Mouse (Mus musculus) heart, postnatal 25 days (tissue): ENCODE measurements around the gene Mt3. TPM values are rescaled to one million over a fixed set of nuclear protein-coding genes. Genes with fewer than 3 reads are reported as not detected.
A peak's percentile ranks its signal among the peaks of the same experiment; 100 is the strongest.
"Not testable (repeated sequence)": the region's sequence is repeated elsewhere in the genome, so short reads cannot be mapped to it uniquely, and the experiment has no call there.

Experiments
- DNase-seq: peaks from one replicate; pipeline ENCODE4 v3.0.0; 2022; ENCODE audit warnings: low spot score
- intact Hi-C: fragments of 180-260 bp; cut with DNase I; formaldehyde crosslinking; loops from one replicate; pipeline ENCODE4 v1.15.1; 2025
- total RNA-seq, 2 experiments: library from RNA; stranded (reverse); gene quantifications; 2 replicates each; pipeline ENCODE4 v1.2.3; 2021

Mt3 gene
- total RNA-seq, 2 experiments from 2014 or later, result 3.2 to 5.6 TPM

DNA sequence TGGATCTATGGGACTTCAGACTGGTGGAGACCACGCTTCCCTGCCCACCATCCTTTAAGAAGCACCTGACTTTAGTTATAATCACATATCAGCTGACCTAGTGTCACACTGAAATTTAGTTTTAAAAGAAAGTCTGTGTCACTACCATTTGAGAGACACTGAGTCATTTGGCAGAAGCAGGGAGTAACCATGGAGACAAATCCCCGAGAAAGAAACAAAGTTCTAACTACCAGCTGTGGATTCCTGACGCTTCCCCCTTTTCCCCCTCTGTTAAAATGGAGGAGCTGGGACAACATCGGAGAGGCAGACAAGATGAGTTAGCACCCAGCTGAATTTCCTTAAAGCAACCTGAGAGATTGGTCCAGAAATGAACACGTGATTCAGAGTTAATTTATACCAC lies 4.2 kb upstream of the Mt3 start:
- DNase-seq, result no peak
- intact Hi-C loops, result no loop called here

DNA sequence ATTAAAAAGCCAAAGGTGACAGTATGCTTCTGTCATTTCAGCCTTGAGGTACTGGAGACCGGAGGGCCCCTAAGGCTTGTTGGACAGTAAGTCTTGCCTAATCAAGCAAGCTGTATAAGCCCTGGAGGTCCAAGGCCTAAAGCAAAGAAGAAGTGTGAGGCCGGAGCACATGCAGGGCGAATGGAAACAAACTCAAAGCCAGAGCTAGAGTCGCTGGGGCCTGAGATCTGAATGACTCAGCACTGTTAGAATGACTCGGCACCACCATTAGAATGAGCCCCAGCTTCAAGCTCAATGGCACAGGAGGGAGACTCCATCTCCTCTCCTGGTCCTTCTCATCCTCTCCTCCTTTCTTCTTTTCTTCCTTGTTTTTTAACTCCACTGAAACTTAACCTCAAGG lies 1.5 kb upstream of the Mt3 start:
- intact Hi-C loops, result loop anchor here (5.0 kb wide), 1 partner anchor 49 kb away; no protein-coding TSS in a partner anchor
- DNase-seq, result no peak

DNA sequence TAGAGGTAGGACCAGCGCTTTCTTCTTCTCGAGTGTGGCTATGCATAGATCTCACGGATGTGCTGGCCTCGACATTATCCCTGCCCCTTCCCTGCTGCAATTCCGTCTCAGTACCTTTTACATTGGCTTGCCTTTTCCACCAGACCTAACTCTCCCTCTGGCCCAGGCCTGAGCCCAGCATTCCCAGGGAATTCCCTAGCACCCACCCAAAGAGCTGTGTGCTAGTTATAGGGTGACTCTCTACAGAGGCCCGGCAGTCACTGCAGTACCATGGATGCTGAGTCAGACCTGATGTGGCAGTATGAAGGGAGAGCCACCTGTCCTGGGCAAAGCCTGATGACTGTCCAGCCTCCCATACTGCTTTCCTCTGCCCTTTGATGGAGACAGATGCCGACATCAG lies 1.0 kb downstream of the Mt3 start:
- DNase-seq, result no peak
- intact Hi-C loops, result loop anchor here (5.0 kb wide), 1 partner anchor 51 kb away; no protein-coding TSS in a partner anchor

DNA sequence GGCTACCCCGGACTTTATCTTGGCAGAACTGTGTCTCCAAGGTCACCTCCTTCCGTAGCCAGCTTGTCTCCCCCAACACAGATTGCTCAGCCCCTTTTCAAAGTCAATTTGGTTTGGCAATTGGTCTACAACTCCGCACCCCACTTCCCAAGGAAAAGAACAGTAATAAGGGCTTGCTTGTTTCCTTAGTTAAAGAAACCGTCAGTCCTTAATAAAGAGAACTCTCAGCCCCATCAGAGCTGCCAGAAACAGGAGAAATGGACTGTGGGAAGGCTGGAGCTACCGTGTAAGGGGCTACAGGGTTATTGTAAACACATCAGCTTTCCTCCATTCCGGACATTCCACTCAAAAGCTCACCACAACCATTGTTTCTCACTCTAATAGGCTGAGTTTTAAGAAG lies 2.1 kb downstream of the Mt3 start:
- DNase-seq, result no peak
- intact Hi-C loops, result loop anchor here (5.0 kb wide), 1 partner anchor 52 kb away; no protein-coding TSS in a partner anchor

DNA sequence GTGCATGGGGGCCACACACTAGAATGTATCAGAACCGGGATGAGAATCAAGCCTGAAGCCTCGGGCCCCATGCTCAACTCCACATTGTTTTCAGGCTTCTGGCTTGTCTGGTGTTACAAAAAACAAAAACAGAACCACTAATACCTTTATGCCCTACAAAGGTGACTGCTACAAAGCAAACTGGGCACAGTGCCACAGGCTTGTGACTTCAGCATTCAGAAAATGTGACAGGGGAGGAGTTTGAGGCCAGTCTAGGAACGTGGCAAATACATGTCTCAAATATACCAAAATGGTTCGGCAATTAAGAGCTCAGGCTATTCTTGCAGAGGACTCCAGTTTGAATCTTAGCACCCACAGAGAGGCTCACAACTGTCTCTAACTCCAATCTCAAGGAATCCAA lies 3.7 kb downstream of the Mt3 start:
- no peak for DNase-seq
- intact Hi-C loops, result no loop called here

DNA sequence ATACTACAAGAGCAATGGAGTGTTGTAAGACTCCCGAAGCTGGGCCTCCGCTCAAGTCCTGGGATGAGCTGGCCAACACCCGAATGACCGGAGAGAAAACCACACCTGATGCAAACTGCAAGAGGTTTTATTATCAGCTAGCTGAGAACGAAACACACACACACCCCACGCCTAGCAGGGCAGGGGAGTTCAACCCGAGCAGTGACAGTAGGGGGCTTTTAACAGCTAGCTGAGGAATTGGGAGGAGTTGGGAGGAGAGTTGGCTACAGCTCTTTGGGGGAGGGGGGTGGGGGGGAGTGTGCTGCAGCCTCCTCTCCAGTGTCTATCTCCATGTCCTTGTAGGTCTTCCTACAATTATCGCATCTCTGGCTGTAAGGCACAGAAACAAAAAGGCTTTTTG lies 13.4 kb downstream of the Mt3 start:
- intact Hi-C loops, result loop anchor here (2.0 kb wide), 1 partner anchor 21 kb away; no protein-coding TSS in a partner anchor
- not testable (repeated sequence) for DNase-seq

DNA sequence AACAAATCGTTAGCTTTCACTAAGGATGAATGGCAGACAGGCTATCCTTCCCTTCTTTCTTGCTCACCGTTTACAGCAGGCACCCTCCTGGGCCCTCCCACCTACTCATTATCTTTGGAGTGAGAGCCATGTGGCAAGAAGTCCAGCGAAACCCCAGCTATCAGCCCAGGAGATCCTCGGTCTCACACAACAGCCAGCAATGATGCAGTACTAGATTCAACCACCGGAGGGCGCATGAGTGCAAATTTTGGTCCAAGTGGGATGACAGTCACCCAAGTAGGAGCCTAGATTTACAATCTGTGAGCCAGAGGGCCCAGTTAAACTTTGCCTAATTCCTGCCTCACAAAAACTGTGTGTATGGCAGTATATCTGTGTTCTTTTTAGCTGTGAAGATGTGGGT lies 14.8 kb downstream of the Mt3 start:
- intact Hi-C loops, result loop anchor here (1.0 to 2.0 kb wide), 2 partner anchors 20 to 32 kb away; no protein-coding TSS in a partner anchor
- DNase-seq, result peak; percentile 59

DNA sequence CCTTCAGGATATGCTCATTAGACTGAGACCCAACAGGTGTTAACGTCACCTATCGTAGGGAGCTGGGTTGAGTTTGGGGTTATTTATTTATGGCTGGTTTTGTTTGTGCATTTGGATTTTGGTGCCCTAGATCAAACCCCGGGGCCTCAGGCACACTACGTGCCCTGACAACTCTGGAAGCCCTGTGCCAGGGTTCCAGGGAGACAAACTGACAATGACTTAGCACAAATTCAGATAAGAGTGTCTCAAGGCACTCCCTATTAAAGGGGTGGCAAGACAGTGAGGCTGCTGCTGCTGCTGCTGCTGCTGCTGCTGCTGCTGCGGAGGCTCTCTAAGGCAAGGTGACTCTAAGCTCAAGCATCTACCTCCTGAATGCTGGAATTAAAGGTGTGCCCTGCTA lies 17.1 kb downstream of the Mt3 start:
- intact Hi-C loops, result no loop called here
- DNase-seq, result no peak

DNA sequence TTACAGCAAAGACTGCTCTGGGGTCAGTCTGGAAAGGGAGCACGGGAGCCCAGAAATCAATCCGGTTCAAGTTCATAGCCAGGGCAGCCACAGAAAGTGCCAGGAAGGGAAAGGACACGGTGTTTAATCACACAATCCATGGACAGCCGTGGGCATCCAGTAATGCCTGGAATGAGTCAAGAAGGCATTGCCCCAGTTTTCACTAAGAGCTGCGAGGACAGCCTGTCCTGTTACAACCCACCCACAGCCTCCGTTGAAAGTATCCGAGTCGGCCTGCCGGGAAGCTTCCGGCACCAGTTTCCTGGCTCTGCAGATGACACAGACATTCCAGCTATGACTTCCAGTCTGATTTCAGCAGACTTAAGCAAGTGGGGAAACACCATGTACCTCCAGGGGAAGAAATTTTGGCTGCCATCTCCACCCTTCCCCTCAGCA lies 18.9 kb downstream of the Mt3 start:
- peak; percentile 57 for DNase-seq
- intact Hi-C loops, result no loop called here

DNA sequence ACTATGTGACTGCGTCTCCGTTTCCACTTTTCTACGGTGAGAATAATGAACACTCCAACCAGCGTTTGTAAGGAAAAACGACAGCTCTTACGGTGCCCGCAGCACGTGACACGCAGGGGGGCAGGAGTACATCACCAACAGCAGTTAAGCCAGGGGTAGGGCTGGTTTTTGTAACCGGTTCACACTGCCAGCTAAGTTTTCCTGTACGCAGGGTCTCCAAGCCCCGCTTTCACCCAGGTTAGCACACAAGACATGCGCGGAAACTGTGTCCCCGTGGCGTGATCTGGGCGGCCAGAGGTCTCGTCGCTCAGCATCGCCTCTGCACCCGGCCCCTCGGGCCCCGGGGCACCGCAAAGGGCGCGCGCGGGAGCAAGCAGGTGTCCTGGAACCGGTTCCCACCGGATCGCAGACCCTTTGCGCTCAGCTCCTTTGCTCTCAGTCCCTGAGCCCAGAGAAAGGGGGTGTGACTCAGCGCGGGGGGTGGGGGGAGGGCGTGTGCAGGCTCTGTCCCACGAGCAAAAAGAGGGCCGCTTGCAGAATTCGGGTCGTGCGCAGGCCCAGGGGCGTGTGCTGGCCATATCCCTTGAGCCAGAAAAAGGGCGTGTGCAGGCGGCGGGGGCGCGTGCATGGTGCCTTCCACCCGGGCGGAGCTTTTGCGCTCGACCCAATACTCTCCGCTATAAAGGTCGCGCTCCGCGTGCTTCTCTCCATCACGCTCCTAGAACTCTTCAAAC lies 19.8 kb downstream of the Mt3 start, which contains the start of gene Mt2:
Mt2 (plus strand) TSS at position 590 of the 734 bp plus-strand sequence.
- peak; percentile 67 for DNase-seq
- intact Hi-C loops, result no loop called here

DNA sequence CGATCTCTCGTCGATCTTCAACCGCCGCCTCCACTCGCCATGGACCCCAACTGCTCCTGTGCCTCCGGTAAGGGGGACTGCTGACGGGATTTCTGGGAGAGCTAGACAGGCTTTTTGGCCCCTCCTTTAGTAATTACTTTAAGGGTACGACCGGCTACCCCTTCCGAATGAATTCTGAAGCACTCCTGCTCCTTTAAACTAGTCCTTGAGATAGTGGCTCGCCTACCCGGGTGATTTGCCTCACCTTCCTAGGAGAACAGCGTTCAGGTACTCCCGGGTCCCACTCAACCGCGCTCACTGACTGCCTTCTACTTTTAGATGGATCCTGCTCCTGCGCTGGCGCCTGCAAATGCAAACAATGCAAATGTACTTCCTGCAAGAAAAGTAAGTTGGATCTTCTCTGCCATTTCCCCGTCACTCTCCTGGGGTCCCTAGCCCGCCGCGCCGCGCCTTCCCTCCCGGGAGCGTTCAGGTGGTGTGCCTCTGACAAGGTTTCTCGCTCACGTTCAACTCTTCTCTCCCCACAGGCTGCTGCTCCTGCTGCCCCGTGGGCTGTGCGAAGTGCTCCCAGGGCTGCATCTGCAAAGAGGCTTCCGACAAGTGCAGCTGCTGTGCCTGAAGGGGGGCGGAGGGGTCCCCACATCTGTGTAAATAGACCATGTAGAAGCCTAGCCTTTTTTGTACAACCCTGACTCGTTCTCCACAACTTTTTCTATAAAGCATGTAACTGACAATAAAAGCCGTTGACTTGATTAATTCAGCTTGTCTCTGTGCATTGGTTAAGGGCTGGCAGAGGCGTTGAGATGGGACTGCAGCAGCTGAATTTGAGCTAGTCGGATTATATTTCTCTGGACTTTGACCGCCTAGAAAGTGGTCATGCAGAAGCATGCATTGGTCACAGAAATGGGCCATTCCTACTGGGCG lies 20.7 kb downstream of the Mt3 start:
- intact Hi-C loops, result no loop called here
- no peak for DNase-seq

DNA sequence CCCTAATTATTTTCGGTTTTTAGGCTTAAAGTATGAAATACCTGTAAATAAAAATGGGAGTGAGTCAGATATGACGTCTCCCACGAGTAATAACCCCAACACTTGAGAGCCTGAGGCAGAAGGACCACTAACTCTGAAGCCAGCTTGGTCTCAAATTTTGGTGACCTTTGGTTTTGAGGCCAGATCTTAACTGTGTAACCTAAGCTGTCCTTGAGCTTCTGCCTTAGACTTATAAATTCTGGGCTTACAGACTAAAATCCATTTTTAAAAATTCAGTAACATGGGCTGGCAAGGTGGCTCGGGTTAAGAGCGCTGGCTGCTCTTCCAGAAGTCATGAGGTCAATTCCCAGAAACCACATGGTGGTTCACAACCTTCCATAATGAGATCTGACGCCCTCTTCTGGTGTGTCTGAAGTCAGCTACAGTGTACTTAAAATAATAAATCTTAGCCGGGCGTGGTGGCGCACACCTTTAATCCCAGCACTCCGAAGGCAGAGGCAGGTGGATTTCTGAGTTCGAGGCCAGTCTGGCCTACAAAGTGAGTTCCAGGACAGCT lies 21.5 kb downstream of the Mt3 start:
- intact Hi-C loops, result no loop called here
- DNase-seq, result no peak

DNA sequence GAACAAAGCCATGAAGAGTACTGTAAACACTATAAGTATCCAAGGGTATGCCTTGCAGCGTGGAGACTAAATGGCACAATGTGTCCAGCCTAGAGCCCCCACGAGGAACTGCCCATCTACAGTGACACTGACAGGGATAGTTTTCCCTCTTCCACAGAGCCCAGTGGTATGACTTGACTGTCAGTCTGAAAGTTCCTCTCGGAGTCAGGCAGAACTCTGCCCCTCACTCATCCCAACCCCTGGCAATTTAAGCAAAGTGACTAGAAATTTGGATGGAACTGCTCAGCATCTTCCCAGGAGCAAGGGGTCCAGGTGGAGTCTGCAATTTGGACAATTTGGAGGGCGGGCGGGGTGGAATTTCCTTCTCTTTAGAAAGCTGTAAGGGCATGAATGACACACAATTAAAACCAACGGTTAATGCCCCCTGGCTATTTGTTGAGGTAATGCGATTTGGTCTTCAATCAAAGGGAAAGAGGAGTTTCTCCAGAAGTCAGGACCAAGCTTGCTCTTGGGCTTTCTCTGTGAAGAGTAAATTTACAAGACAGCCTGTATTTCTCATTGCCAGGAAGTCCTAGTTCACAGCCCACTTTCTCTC lies 22.3 kb downstream of the Mt3 start:
- intact Hi-C loops, result no loop called here
- DNase-seq, result no peak

DNA sequence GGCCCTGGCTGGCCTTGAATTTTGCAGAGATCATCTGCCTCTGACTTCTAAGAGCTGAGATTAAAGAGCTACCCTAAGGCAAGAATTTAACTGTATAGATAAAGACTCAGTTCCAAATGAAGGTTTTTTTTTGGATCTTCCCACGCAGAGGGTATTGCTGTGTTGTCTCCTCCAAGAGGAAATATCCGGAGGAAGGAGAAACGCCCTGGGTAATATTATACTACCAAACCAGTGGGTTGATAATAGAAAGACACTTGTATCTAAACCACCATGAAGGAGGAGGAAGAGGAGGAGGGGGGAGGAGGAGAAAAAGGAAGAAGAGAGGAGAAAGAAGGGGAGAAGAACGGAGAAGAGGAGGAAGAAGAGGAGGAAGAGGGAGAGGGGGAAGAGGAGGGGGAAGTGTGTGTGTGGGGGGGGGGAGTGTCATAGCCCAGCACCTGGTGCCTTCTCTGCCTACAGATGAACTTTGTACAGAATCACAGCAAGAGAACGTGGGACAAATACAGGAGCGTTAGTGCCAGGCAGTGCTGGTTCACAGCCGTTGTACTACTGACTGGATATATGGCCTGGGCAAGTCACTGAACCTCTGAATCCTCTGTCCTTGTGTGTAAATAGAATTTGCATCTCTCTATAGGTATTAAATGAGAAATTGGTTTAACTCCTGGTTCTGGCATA lies 25.4 kb downstream of the Mt3 start:
- DNase-seq, result no peak
- intact Hi-C loops, result no loop called here

DNA sequence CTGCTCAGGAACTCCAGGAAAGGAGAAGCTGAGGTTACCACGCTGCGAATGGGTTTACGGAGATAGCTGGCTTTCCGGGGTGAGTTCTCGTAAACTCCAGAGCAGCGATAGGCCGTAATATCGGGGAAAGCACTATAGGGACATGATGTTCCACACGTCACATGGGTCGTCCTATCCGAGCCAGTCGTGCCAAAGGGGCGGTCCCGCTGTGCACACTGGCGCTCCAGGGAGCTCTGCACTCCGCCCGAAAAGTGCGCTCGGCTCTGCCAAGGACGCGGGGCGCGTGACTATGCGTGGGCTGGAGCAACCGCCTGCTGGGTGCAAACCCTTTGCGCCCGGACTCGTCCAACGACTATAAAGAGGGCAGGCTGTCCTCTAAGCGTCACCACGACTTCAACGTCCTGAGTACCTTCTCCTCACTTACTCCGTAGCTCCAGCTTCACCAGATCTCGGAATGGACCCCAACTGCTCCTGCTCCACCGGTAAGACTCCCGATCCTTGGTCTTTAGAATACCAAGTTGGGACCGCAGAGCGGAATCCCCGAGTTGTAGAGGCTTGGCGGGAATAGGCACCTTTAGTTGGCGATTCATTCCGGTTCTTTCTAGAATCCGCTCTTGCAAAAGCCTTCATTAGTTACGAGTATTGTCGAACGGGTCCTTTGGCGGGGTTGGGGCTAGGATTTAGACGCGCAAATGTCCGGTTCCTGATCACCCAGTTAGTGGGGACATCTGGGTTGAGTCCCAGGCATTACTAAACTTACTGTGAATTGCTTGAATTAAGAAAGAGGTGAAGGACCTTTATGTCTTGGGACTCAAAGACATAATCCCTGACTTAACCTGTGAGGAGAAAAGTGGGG lies 26.7 kb downstream of the Mt3 start, which contains the start of gene Mt1:
Mt1 (plus strand) TSS at position 226 of the 856 bp plus-strand sequence.
- intact Hi-C loops, result no loop called here
- peak; percentile 89 for DNase-seq

DNA sequence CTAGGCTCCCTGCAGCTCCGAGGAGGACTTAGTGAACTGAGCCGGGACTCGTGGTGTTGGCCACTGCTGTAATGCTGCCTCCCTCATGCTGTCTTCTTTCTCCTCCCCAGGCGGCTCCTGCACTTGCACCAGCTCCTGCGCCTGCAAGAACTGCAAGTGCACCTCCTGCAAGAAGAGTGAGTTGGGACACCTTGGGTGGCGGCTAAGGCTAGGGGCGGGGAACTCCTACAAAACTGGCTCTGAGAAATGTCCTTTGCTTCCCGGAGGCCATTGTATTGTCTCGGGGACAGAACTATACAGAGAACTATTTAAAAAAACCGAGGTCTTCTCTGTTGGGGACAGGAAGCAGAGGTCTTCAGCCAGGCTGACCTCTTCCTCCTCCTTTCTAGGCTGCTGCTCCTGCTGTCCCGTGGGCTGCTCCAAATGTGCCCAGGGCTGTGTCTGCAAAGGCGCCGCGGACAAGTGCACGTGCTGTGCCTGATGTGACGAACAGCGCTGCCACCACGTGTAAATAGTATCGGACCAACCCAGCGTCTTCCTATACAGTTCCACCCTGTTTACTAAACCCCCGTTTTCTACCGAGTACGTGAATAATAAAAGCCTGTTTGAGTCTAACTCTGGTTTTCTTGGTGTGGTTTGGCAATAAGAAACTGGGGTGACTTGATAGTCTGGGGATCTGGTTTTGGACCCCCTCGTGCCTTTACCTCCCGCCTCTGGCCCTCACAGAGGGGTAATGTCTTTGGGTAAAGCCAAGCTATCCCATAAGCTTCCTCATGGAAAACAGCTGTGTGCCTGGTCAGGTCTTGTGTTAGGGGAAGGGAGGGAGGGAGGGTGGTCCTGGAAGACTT lies 27.5 kb downstream of the Mt3 start:
- intact Hi-C loops, result no loop called here
- DNase-seq, result no peak

DNA sequence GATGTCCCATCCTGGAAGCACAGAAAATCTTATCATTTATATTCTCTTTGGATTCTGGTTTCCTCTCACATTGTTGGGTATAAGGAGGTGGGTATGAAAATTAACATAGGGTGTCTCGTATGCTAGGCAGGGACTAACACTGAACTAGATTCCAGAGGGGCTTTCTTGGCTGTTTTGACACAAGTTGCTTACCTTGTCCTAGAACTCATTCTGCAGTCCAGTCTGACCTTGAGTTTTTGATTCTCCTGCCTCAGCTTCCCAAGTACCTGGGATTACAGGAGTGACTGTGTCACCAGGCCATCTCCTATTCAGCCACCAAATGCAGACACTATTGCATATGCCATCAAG lies 28.1 kb downstream of the Mt3 start:
- DNase-seq, result no peak
- intact Hi-C loops, result no loop called here
